In genomic region chr12:78980683-78981091, GRCm38 (mm10) we compare ENCODE assay signal across 8 mouse cellular contexts. TPM values are rescaled to one million over a fixed set of nuclear protein-coding genes. Genes with fewer than 3 reads are reported as not detected.
A peak's percentile ranks its signal among the peaks of the same experiment; 100 is the strongest.
DNase-seq lines count a peak whose midpoint lies in the region; ATAC-seq and TF ChIP-seq lines count a peak whose summit lies in the region.

No protein-coding gene starts in this region.

- WGBS in forebrain, postnatal 0 days = 88% methylated on average over 5 of the region's 5 CpGs

- H3K9ac ChIP-seq in MEL (ENCODE audit: control insufficient read depth, low read depth, low read length, poor library complexity, severe bottlenecking) = peak overlapping the region; percentile 56
- H3K9ac ChIP-seq in forebrain, postnatal 0 days = no peak overlapping the region

- H3K4me1 ChIP-seq in MEL (ENCODE audit: control insufficient read depth in 1 of 2, insufficient read depth in 2 of 2, low read length in 2 of 2) = peaks cover 20 to 51% of the 10 kb centered on the region in 2 experiments
- H3K4me1 ChIP-seq in forebrain, postnatal 0 days (ENCODE audit: insufficient read depth) = peaks cover 4% of the 10 kb centered on the region

- H3K9me3 ChIP-seq in MEL (replicated peaks; ENCODE audit: insufficient read depth, low read length) = no peaks in the 10 kb centered on the region
- H3K9me3 ChIP-seq in forebrain, postnatal 0 days (ENCODE audit: low read length) = no peaks in the 10 kb centered on the region

- no peaks in the 10 kb centered on the region for H3K27me3 ChIP-seq in MEL (ENCODE audit: control insufficient read depth in 1 of 2, insufficient read depth in 2 of 2, low read length in 2 of 2)
- H3K27me3 ChIP-seq in forebrain, postnatal 0 days (ENCODE audit: insufficient read depth, low read length) = no peaks in the 10 kb centered on the region

- H3K4me3 ChIP-seq in MEL (ENCODE audit: control insufficient read depth in 1 of 2, insufficient read depth in 1 of 2, low read depth in 2 of 2, low read length in 2 of 2) = peak overlapping the region; percentile 64 to 86
- H3K4me3 ChIP-seq in forebrain, postnatal 0 days (ENCODE audit: low read depth, low read length) = no peak overlapping the region

- H3K27ac ChIP-seq in MEL (ENCODE audit: control insufficient read depth, low read depth, low read length) = peak overlapping the region; percentile 80
- no peak overlapping the region for H3K27ac ChIP-seq in forebrain, postnatal 0 days (ENCODE audit: low read depth, low read length)

- H3K79me2 ChIP-seq in MEL (ENCODE audit: control insufficient read depth, insufficient read depth, low read length, poor library complexity) = peaks cover 1% of the 10 kb centered on the region; the same call in 1 of the 2 replicates

- peaks cover 0 to 31% of the 10 kb centered on the region in 2 experiments; a peak in 2 of 4 replicates for H3K36me3 ChIP-seq in MEL (ENCODE audit: control insufficient read depth in 1 of 2, insufficient read depth in 2 of 2, low read length in 2 of 2)
- peaks cover 13% of the 10 kb centered on the region; the same call in 1 of the 2 replicates for H3K36me3 ChIP-seq in forebrain, postnatal 0 days (ENCODE audit: insufficient read depth)

- DNase-seq in CD4-positive helper T cell, adult 2 months (ENCODE audit: low read depth, low spot score) = peak; percentile 88
- peak; percentile 91 for DNase-seq in MEL (ENCODE audit: low read depth, low spot score)
- DNase-seq in heart, postnatal 10 days = peak; percentile 35 to 45
- peak; percentile 55 to 61 for DNase-seq in lung, adult 18-20 months
- DNase-seq in spleen, postnatal 36 days (ENCODE audit: low spot score in 2 of 2) = peak; percentile 82 to 84
- no peak for DNase-seq in yolk sac, embryonic 10.5 days (ENCODE audit: low spot score)
- DNase-seq in forebrain, postnatal 0 days = no peak
- no peak for DNase-seq in urinary bladder, postnatal 14 days (ENCODE audit: low spot score)

- peak; percentile 79 to 82 for TF ChIP-seq EP300 in MEL (IDR thresholded peaks at IDR 0.05; ENCODE audit: low read depth in 1 of 2, low read length in 2 of 2)

- no peak for TF ChIP-seq RAD21 in MEL (IDR thresholded peaks at IDR 0.05; ENCODE audit: low read depth, low read length)

- no peak for ATAC-seq in forebrain, postnatal 0 days

- TF ChIP-seq POLR2A in MEL (IDR thresholded peaks at IDR 0.05; ENCODE audit: control insufficient read depth in 1 of 2, insufficient read depth in 1 of 2, low read depth in 1 of 2, low read length in 2 of 2, poor library complexity in 1 of 2) = 0 out of 4 replicates have a peak, but pooled peaks of 1 of the 2 experiments have one; percentile 34

- no peak overlapping the region for H3K4me2 ChIP-seq in forebrain, postnatal 0 days (ENCODE audit: low read depth)

- intact Hi-C loops in heart, postnatal 10 days (cut with DNase I) = no loop called here

- TF ChIP-seq CTCF in MEL (IDR thresholded peaks at IDR 0.05 in 2 of 3, conservative IDR thresholded peaks at IDR 0.05 in 1 of 3; ENCODE audit: control insufficient read depth in 1 of 3, insufficient read depth in 1 of 3, low read depth in 2 of 3, low read length in 3 of 3, poor library complexity in 1 of 3, severe bottlenecking in 1 of 3) = no peak
- no peak for TF ChIP-seq CTCF in forebrain, postnatal 0 days (IDR thresholded peaks at IDR 0.05; ENCODE audit: low read depth)

TF ChIP-seq in MEL, 35 proteins besides CTCF, POLR2A, EP300 and RAD21:
- TF ChIP-seq MEF2A (IDR thresholded peaks at IDR 0.05; ENCODE audit: extremely low read depth, insufficient replicate concordance, low read depth, low read length, poor library complexity, severe bottlenecking) (no peak), NRF1 (IDR thresholded peaks at IDR 0.05; ENCODE audit: insufficient read depth, low read depth, low read length, poor library complexity, severe bottlenecking) (no peak), SIN3A (IDR thresholded peaks at IDR 0.05; ENCODE audit: low read length) (peak; percentile 73), E2F4 (IDR thresholded peaks at IDR 0.05; ENCODE audit: borderline replicate concordance, low read depth, low read length) (no peak), KAT2A (conservative IDR thresholded peaks at IDR 0.05; ENCODE audit: low read depth, low read length) (no peak), MXI1 (IDR thresholded peaks at IDR 0.05; ENCODE audit: low read depth, low read length) (peak; percentile 74), TCF12 (IDR thresholded peaks at IDR 0.05; ENCODE audit: low read depth, low read length) (peak; percentile 71), UBTF (IDR thresholded peaks at IDR 0.05; ENCODE audit: borderline replicate concordance, insufficient read depth, low read depth, low read length) (no peak), ZC3H11A (IDR thresholded peaks at IDR 0.05; ENCODE audit: low read depth, low read length) (no peak), ZNF384 (IDR thresholded peaks at IDR 0.05; ENCODE audit: low read depth, low read length) (no peak), MAZ (IDR thresholded peaks at IDR 0.05; ENCODE audit: low read depth, low read length) (no peak), RCOR1 (IDR thresholded peaks at IDR 0.05; ENCODE audit: low read depth, low read length) (no peak), MAFK (IDR thresholded peaks at IDR 0.05; ENCODE audit: borderline replicate concordance, low read depth, low read length) (no peak), JUND (IDR thresholded peaks at IDR 0.05; ENCODE audit: low read depth, low read length) (no peak), MAX (IDR thresholded peaks at IDR 0.05; ENCODE audit: low read length) (peak; percentile 51; the same call in 1 of the 2 replicates), MYB (IDR thresholded peaks at IDR 0.05; ENCODE audit: low read depth, low read length) (peak; percentile 34; the same call in 1 of the 2 replicates), POLR2AphosphoS5 (IDR thresholded peaks at IDR 0.05; ENCODE audit: borderline replicate concordance, low read depth, low read length) (no peak), SMC3 (IDR thresholded peaks at IDR 0.05; ENCODE audit: low read depth, low read length) (no peak), HCFC1 (IDR thresholded peaks at IDR 0.05; ENCODE audit: low read depth, low read length) (peak; percentile 65), MYC (IDR thresholded peaks at IDR 0.05; ENCODE audit: low read depth, low read length) (peak; percentile 87), ETS1 (IDR thresholded peaks at IDR 0.05; ENCODE audit: low read depth, low read length) (peak; percentile 98), USF1 (IDR thresholded peaks at IDR 0.05; ENCODE audit: low read depth, low read length) (no peak), TBP (IDR thresholded peaks at IDR 0.05; ENCODE audit: low read depth, low read length) (no peak), POLR2AphosphoS2 (IDR thresholded peaks at IDR 0.05; ENCODE audit: low read length) (no peak), BHLHE40 (IDR thresholded peaks at IDR 0.05; ENCODE audit: borderline replicate concordance, low read depth, low read length) (no peak), NELFE (IDR thresholded peaks at IDR 0.05; ENCODE audit: low read depth, low read length) (no peak), GATA1 (IDR thresholded peaks at IDR 0.05; ENCODE audit: low read depth, low read length) (peak; percentile 51), ZKSCAN1 (IDR thresholded peaks at IDR 0.05; ENCODE audit: low read depth, low read length) (no peak), GABPA (IDR thresholded peaks at IDR 0.05; ENCODE audit: low read depth, low read length) (no peak), ZMIZ1 (IDR thresholded peaks at IDR 0.05; ENCODE audit: low read depth, low read length) (no peak), CHD1 (IDR thresholded peaks at IDR 0.05; ENCODE audit: low read depth, low read length) (no peak), TAL1 (IDR thresholded peaks at IDR 0.05; ENCODE audit: low read length) (peak; percentile 70), USF2 (IDR thresholded peaks at IDR 0.05; ENCODE audit: borderline replicate concordance in 1 of 2, insufficient read depth in 1 of 2, low read depth in 1 of 2, low read length in 2 of 2) (no peak), CHD2 (IDR thresholded peaks at IDR 0.05; ENCODE audit: low read length) (no peak), ELF1 (IDR thresholded peaks at IDR 0.05; ENCODE audit: low read depth, low read length) (peak; percentile 67)

RNA-seq across cellular contexts. Expression of gene Tmem229b, which starts 26.7 kb away (rescaled TPM):
- 13.5 and 13.8 TPM in 2 replicates for total RNA-seq in MEL (2012; rRNA removed)
- 10 to 100 TPM in 1 of 2 experiments, not detected in 1; 20.5 TPM for polyA plus RNA-seq in MEL (2012; ENCODE audit: insufficient read depth in 1 of 2, insufficient read length in 2 of 2, low read depth in 1 of 2, low replicate concordance in 2 of 2, missing spikeins in 1 of 2)
- 1 to 10 TPM; 3.4 to 6.7 TPM for total RNA-seq in heart, postnatal 10 days (2021)
- total RNA-seq in forebrain, postnatal 0 days (2014; rRNA removed) = 111 and 153 TPM in 2 replicates
- 47.5 and 54.8 TPM in 2 replicates for polyA plus RNA-seq in forebrain, postnatal 0 days (2015; fragmentation: Nextera tagmentation; extraction: Ambion mirVana)

RNA-seq across cellular contexts. Expression of gene Plekhh1, which starts 48.3 kb away (rescaled TPM):
- 0.35 and 0.39 TPM in 2 replicates for total RNA-seq in MEL (2012; rRNA removed)
- polyA plus RNA-seq in MEL (2012; ENCODE audit: insufficient read depth in 1 of 2, insufficient read length in 2 of 2, low read depth in 1 of 2, low replicate concordance in 2 of 2, missing spikeins in 1 of 2) = 1 to 10 TPM in 1 of 2 experiments, not detected in 1; 2.3 TPM
- 10 to 100 TPM in 1 of 2 experiments, 1 to 10 TPM in 1; 6.7 to 19.2 TPM for total RNA-seq in heart, postnatal 10 days (2021)
- 3.8 and 4.8 TPM in 2 replicates for total RNA-seq in forebrain, postnatal 0 days (2014; rRNA removed)
- 0.47 and 0.86 TPM in 2 replicates for polyA plus RNA-seq in forebrain, postnatal 0 days (2015; fragmentation: Nextera tagmentation; extraction: Ambion mirVana)

Comparison
In these comparisons a context has a peak if more than half of its experiments do, and no peak if none do; other contexts are left out.
1. DNase-seq: peak in CD4-positive helper T cell, adult 2 months (single experiment), MEL (single experiment), heart, postnatal 10 days (2 of 2), lung, adult 18-20 months (2 of 2) and spleen, postnatal 36 days (2 of 2); none in yolk sac, embryonic 10.5 days (single experiment), forebrain, postnatal 0 days (single experiment) and urinary bladder, postnatal 14 days (single experiment).